Mouse (Mus musculus) cerebellum, adult 2 months (tissue): ENCODE data around the gene Cdk17.

Experiments used
- CTCF ChIP-seq: fragments of 200-500 bp; IDR thresholded peaks from 2 replicates; pipeline ENCODE4 v1.5.1; 2011; ENCODE audit warnings: low read depth, mild to moderate bottlenecking, control low read depth, low read length, moderate library complexity, borderline replicate concordance; ENCODE audit not compliant: insufficient read depth
- POLR2A ChIP-seq: fragments of 200-500 bp; IDR thresholded peaks from 2 replicates; pipeline ENCODE4 v1.6.1; 2011; ENCODE audit warnings: low read length, control low read depth, borderline replicate concordance; ENCODE audit not compliant: insufficient read depth

DNA sequence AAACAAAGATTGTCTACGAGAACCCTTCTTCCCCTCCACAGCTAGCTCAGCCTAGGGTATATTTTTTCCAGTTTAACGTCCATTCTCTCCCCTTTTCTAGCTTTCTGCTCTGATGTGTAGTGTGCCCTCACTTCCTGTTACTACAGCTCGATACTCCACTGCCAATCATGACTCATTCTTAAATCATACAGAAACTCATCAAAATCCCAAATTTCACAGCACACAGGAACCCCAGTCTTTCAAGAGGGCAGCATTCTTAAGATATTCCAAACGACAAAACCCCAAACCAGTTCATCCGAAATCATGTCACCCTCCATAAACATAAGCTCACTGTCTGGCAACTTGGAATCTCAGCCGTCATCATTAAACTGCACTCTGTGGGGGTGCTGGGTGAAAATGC is 145.3 kb downstream of the Cdk17 start:
- TF ChIP-seq CTCF = no peak
- no peak for TF ChIP-seq POLR2A
